In genomic region chr6:113483729-113484128, GRCm38 (mm10) we compare ENCODE assay signal across 8 mouse cellular contexts. TPM values are rescaled to one million over a fixed set of nuclear protein-coding genes. Genes with fewer than 3 reads are reported as not detected.
A peak's percentile ranks its signal among the peaks of the same experiment; 100 is the strongest.
DNase-seq lines count a peak whose midpoint lies in the region; ATAC-seq and TF ChIP-seq lines count a peak whose summit lies in the region.

No protein-coding gene starts in this region.

- H3K4me2 ChIP-seq in hindbrain, embryonic 11.5 days (replicated peaks; ENCODE audit: low read depth, low read length) = peak overlapping the region; percentile 86
- peak overlapping the region; percentile 90 for H3K4me2 ChIP-seq in lung, embryonic 16.5 days (ENCODE audit: low read depth, low read length)
- peak overlapping the region; percentile 67 for H3K4me2 ChIP-seq in stomach, embryonic 14.5 days (replicated peaks; ENCODE audit: low read depth, low read length)

- in situ Hi-C loops in ES-E14 (cut with MboI; ENCODE audit: low sequenced_read_pairs in 2 of 2, unreplicated experiment in 2 of 2) = no loop called here

- peak overlapping the region; percentile 67 for H3K9ac ChIP-seq in ES-E14 (ENCODE audit: insufficient read depth, low read depth, low read length, poor library complexity, severe bottlenecking)
- H3K9ac ChIP-seq in hindbrain, embryonic 11.5 days (ENCODE audit: low read depth, low read length) = peak overlapping the region; percentile 75
- H3K9ac ChIP-seq in lung, embryonic 16.5 days (ENCODE audit: low read length) = peak overlapping the region; percentile 76
- peak overlapping the region; percentile 31 for H3K9ac ChIP-seq in stomach, embryonic 14.5 days (replicated peaks; ENCODE audit: low read depth, low read length)

- H3K4me3 ChIP-seq in gastrocnemius, adult 2 months = peak overlapping the region; percentile 81
- peak overlapping the region; percentile 49 to 97 for H3K4me3 ChIP-seq in ES-E14 (ENCODE audit: insufficient read depth in 1 of 2, low read depth in 1 of 2, low read length in 2 of 2, poor library complexity in 1 of 2, severe bottlenecking in 1 of 2)
- peak overlapping the region; percentile 68 for H3K4me3 ChIP-seq in embryonic facial prominence, embryonic 10.5 days
- peak overlapping the region; percentile 66 for H3K4me3 ChIP-seq in hindbrain, embryonic 11.5 days (ENCODE audit: low read depth, low read length)
- peak overlapping the region; percentile 62 for H3K4me3 ChIP-seq in lung, embryonic 16.5 days (ENCODE audit: low read length)
- H3K4me3 ChIP-seq in stomach, embryonic 14.5 days (ENCODE audit: low read depth, low read length) = peak overlapping the region; percentile 39

- no peaks in the 10 kb centered on the region for H3K9me3 ChIP-seq in ES-E14 (ENCODE audit: control insufficient read depth, insufficient read depth, low read depth, low read length)
- H3K9me3 ChIP-seq in embryonic facial prominence, embryonic 10.5 days = no peaks in the 10 kb centered on the region
- H3K9me3 ChIP-seq in hindbrain, embryonic 11.5 days (ENCODE audit: control insufficient read depth, low read length) = no peaks in the 10 kb centered on the region
- no peaks in the 10 kb centered on the region for H3K9me3 ChIP-seq in lung, embryonic 16.5 days (ENCODE audit: control insufficient read depth, low read length)
- H3K9me3 ChIP-seq in stomach, embryonic 14.5 days (ENCODE audit: control insufficient read depth, low read depth, low read length) = no peaks in the 10 kb centered on the region

- no peaks in the 10 kb centered on the region; the same call in 1 of the 2 replicates for H3K36me3 ChIP-seq in ES-E14 (ENCODE audit: control insufficient read depth, insufficient read depth, low read length, poor library complexity, severe bottlenecking)
- peaks cover 9% of the 10 kb centered on the region for H3K36me3 ChIP-seq in embryonic facial prominence, embryonic 10.5 days (replicated peaks)
- no peaks in the 10 kb centered on the region for H3K36me3 ChIP-seq in hindbrain, embryonic 11.5 days (ENCODE audit: control insufficient read depth, insufficient read depth, low read length)
- H3K36me3 ChIP-seq in lung, embryonic 16.5 days (ENCODE audit: control insufficient read depth, insufficient read depth, low read length) = no peaks in the 10 kb centered on the region
- no peaks in the 10 kb centered on the region for H3K36me3 ChIP-seq in stomach, embryonic 14.5 days (ENCODE audit: control insufficient read depth, insufficient read depth, low read length)

- TF ChIP-seq CTCF in gastrocnemius, adult 2 months (IDR thresholded peaks at IDR 0.05) = no peak

- intact Hi-C loops in gastrocnemius, adult 2 months (cut with DNase I) = loop anchor here (5.0 kb wide), 2 partner anchors 39 to 41 kb away; partner anchors contain the start of gene Jagn1

- H3K4me1 ChIP-seq in ES-E14 (ENCODE audit: control insufficient read depth in 2 of 2, insufficient read depth in 2 of 2, low read length in 2 of 2, poor library complexity in 1 of 2) = peaks cover 10 to 18% of the 10 kb centered on the region in 2 experiments
- H3K4me1 ChIP-seq in embryonic facial prominence, embryonic 10.5 days = peaks cover 44% of the 10 kb centered on the region
- H3K4me1 ChIP-seq in hindbrain, embryonic 11.5 days (replicated peaks; ENCODE audit: control insufficient read depth, insufficient read depth, low read length) = peaks cover 3% of the 10 kb centered on the region; the same call in 1 of the 2 replicates
- peaks cover 21% of the 10 kb centered on the region for H3K4me1 ChIP-seq in lung, embryonic 16.5 days (replicated peaks; ENCODE audit: control insufficient read depth, insufficient read depth, low read length)
- 0 out of 2 replicates have a peak, but pooled peaks cover 3% of the 10 kb centered on the region for H3K4me1 ChIP-seq in stomach, embryonic 14.5 days (ENCODE audit: control insufficient read depth, insufficient read depth, low read length)

- WGBS in embryonic facial prominence, embryonic 10.5 days = 13% methylated on average over 10 of the region's 10 CpGs
- 12% methylated on average over 10 of the region's 10 CpGs for WGBS in hindbrain, embryonic 11.5 days
- 5% methylated on average over 10 of the region's 10 CpGs for WGBS in lung, embryonic 16.5 days
- WGBS in stomach, embryonic 14.5 days = 8% methylated on average over 10 of the region's 10 CpGs

- ATAC-seq in hindbrain, embryonic 11.5 days (ENCODE audit: low FRiP score) = peak; percentile 67
- peak; percentile 34 for ATAC-seq in lung, embryonic 16.5 days (ENCODE audit: low read depth)
- peak; percentile 25 for ATAC-seq in stomach, embryonic 14.5 days (ENCODE audit: insufficient number of reproducible peaks, insufficient read depth, low FRiP score, low read depth)

- H3K27ac ChIP-seq in gastrocnemius, adult 2 months = peak overlapping the region; percentile 98
- peak overlapping the region; percentile 38; the same call in 1 of the 2 replicates for H3K27ac ChIP-seq in ES-E14 (ENCODE audit: insufficient read depth, low read depth, low read length, poor library complexity, severe bottlenecking)
- peak overlapping the region; percentile 86 for H3K27ac ChIP-seq in embryonic facial prominence, embryonic 10.5 days (replicated peaks)
- H3K27ac ChIP-seq in hindbrain, embryonic 11.5 days (ENCODE audit: low read depth, low read length) = peak overlapping the region; percentile 90
- peak overlapping the region; percentile 85 for H3K27ac ChIP-seq in lung, embryonic 16.5 days (ENCODE audit: low read length)
- no peak overlapping the region for H3K27ac ChIP-seq in stomach, embryonic 14.5 days (ENCODE audit: low read length)

- no peak for DNase-seq in gastrocnemius, adult 2 months
- no peak for DNase-seq in gastrocnemius, postnatal 25 days
- no peak for DNase-seq in ES-E14 (ENCODE audit: low read depth, low spot score)
- DNase-seq in embryonic facial prominence, embryonic 10.5 days (ENCODE audit: low spot score) = peak; percentile 32
- DNase-seq in hindbrain, embryonic 11.5 days (ENCODE audit: low spot score) = peak; percentile 61
- DNase-seq in spleen, postnatal 14 days (ENCODE audit: low spot score in 2 of 2) = no peak

- H3K27me3 ChIP-seq in embryonic facial prominence, embryonic 10.5 days (replicated peaks; ENCODE audit: low read depth, poor library complexity, severe bottlenecking) = peaks cover 43% of the 10 kb centered on the region
- no peaks in the 10 kb centered on the region for H3K27me3 ChIP-seq in hindbrain, embryonic 11.5 days (ENCODE audit: control insufficient read depth, insufficient read depth, low read length)
- peaks cover 7% of the 10 kb centered on the region; the same call in 1 of the 2 replicates for H3K27me3 ChIP-seq in lung, embryonic 16.5 days (ENCODE audit: control insufficient read depth, insufficient read depth, low read depth, low read length)
- H3K27me3 ChIP-seq in stomach, embryonic 14.5 days (ENCODE audit: control insufficient read depth, insufficient read depth, low read length) = peaks cover 11% of the 10 kb centered on the region; the same call in 1 of the 2 replicates

TF ChIP-seq in ES-E14, 5 proteins besides CTCF, POLR2A, EP300 and RAD21 (continues in another document):
- no peak for TF ChIP-seq HCFC1 (IDR thresholded peaks at IDR 0.05; ENCODE audit: borderline replicate concordance, insufficient read depth, low read length)

RNA-seq across cellular contexts. Expression of gene Creld1, which starts 0.6 kb away (rescaled TPM):
- 10 to 100 TPM; 47.5 to 54.4 TPM for total RNA-seq in gastrocnemius, adult 2 months (2021)
- total RNA-seq in gastrocnemius, postnatal 25 days (2021) = 10 to 100 TPM; 39.3 to 50.6 TPM
- total RNA-seq in ES-E14 (2012; rRNA removed) = 20.8 and 29.9 TPM in 2 replicates
- polyA plus RNA-seq in embryonic facial prominence, embryonic 10.5 days (2016; fragmentation: Nextera tagmentation; extraction: Ambion mirVana) = 23.5 and 27.2 TPM in 2 replicates
- polyA plus RNA-seq in hindbrain, embryonic 11.5 days (2014; fragmentation: Nextera tagmentation; extraction: Ambion mirVana) = 29.6 and 32.6 TPM in 2 replicates
- polyA plus RNA-seq in lung, embryonic 16.5 days (2015; fragmentation: Nextera tagmentation; extraction: Ambion mirVana) = 32.5 and 37.7 TPM in 2 replicates
- polyA plus RNA-seq in stomach, embryonic 14.5 days (2014; fragmentation: Nextera tagmentation; extraction: Ambion mirVana) = 16.0 and 20.5 TPM in 2 replicates

RNA-seq across cellular contexts. Expression of gene Il17rc, which starts 12.5 kb away (rescaled TPM):
- 1 to 10 TPM; 4.2 to 4.7 TPM for total RNA-seq in gastrocnemius, adult 2 months (2021)
- 1 to 10 TPM; 6.0 to 8.0 TPM for total RNA-seq in gastrocnemius, postnatal 25 days (2021)
- 6.2 and 13.3 TPM in 2 replicates for total RNA-seq in ES-E14 (2012; rRNA removed)
- polyA plus RNA-seq in embryonic facial prominence, embryonic 10.5 days (2016; fragmentation: Nextera tagmentation; extraction: Ambion mirVana) = 2.4 and 2.5 TPM in 2 replicates
- 2.7 and 3.2 TPM in 2 replicates for polyA plus RNA-seq in hindbrain, embryonic 11.5 days (2014; fragmentation: Nextera tagmentation; extraction: Ambion mirVana)
- 26.7 and 28.3 TPM in 2 replicates for polyA plus RNA-seq in lung, embryonic 16.5 days (2015; fragmentation: Nextera tagmentation; extraction: Ambion mirVana)
- 10.6 and 12.9 TPM in 2 replicates for polyA plus RNA-seq in stomach, embryonic 14.5 days (2014; fragmentation: Nextera tagmentation; extraction: Ambion mirVana)

RNA-seq across cellular contexts. Expression of gene Prrt3, which starts 18.0 kb away (rescaled TPM):
- under 1 TPM; 0.08 to 0.11 TPM for total RNA-seq in gastrocnemius, adult 2 months (2021)
- total RNA-seq in gastrocnemius, postnatal 25 days (2021) = under 1 TPM in 1 of 2 experiments, not detected in 1; 0.08 TPM
- total RNA-seq in ES-E14 (2012; rRNA removed) = 15.1 and 16.3 TPM in 2 replicates
- polyA plus RNA-seq in embryonic facial prominence, embryonic 10.5 days (2016; fragmentation: Nextera tagmentation; extraction: Ambion mirVana) = 2.1 and 2.2 TPM in 2 replicates
- polyA plus RNA-seq in hindbrain, embryonic 11.5 days (2014; fragmentation: Nextera tagmentation; extraction: Ambion mirVana) = 0.73 and 0.77 TPM in 2 replicates
- polyA plus RNA-seq in lung, embryonic 16.5 days (2015; fragmentation: Nextera tagmentation; extraction: Ambion mirVana) = 0.11 and 0.19 TPM in 2 replicates
- 0.48 and 0.61 TPM in 2 replicates for polyA plus RNA-seq in stomach, embryonic 14.5 days (2014; fragmentation: Nextera tagmentation; extraction: Ambion mirVana)

RNA-seq across cellular contexts. Expression of gene Il17re, which starts 25.4 kb away (rescaled TPM):
- total RNA-seq in gastrocnemius, adult 2 months (2021) = under 1 TPM; 0.25 to 0.26 TPM
- under 1 TPM in 1 of 2 experiments, not detected in 1; 0.16 TPM for total RNA-seq in gastrocnemius, postnatal 25 days (2021)
- 0.80 and 3.0 TPM in 2 replicates for total RNA-seq in ES-E14 (2012; rRNA removed)
- 3.7 and 4.0 TPM in 2 replicates for polyA plus RNA-seq in embryonic facial prominence, embryonic 10.5 days (2016; fragmentation: Nextera tagmentation; extraction: Ambion mirVana)
- 0.77 and 0.88 TPM in 2 replicates for polyA plus RNA-seq in hindbrain, embryonic 11.5 days (2014; fragmentation: Nextera tagmentation; extraction: Ambion mirVana)
- 25.8 and 28.2 TPM in 2 replicates for polyA plus RNA-seq in lung, embryonic 16.5 days (2015; fragmentation: Nextera tagmentation; extraction: Ambion mirVana)
- 19.0 and 19.8 TPM in 2 replicates for polyA plus RNA-seq in stomach, embryonic 14.5 days (2014; fragmentation: Nextera tagmentation; extraction: Ambion mirVana)

RNA-seq across cellular contexts. Expression of gene Jagn1, which starts 41.4 kb away (rescaled TPM):
- total RNA-seq in gastrocnemius, adult 2 months (2021) = 10 to 100 TPM; 28.2 to 29.7 TPM
- 10 to 100 TPM; 27.6 to 29.8 TPM for total RNA-seq in gastrocnemius, postnatal 25 days (2021)
- 119 and 140 TPM in 2 replicates for total RNA-seq in ES-E14 (2012; rRNA removed)
- polyA plus RNA-seq in embryonic facial prominence, embryonic 10.5 days (2016; fragmentation: Nextera tagmentation; extraction: Ambion mirVana) = 87.2 and 88.8 TPM in 2 replicates
- polyA plus RNA-seq in hindbrain, embryonic 11.5 days (2014; fragmentation: Nextera tagmentation; extraction: Ambion mirVana) = 75.1 and 79.7 TPM in 2 replicates
- polyA plus RNA-seq in lung, embryonic 16.5 days (2015; fragmentation: Nextera tagmentation; extraction: Ambion mirVana) = 72.7 and 74.0 TPM in 2 replicates
- polyA plus RNA-seq in stomach, embryonic 14.5 days (2014; fragmentation: Nextera tagmentation; extraction: Ambion mirVana) = 78.6 and 81.1 TPM in 2 replicates

Comparison
In these comparisons a context has a peak if more than half of its experiments do, and no peak if none do; other contexts are left out.
1. DNase-seq: peak in embryonic facial prominence, embryonic 10.5 days (single experiment) and hindbrain, embryonic 11.5 days (single experiment); none in gastrocnemius, adult 2 months (single experiment), gastrocnemius, postnatal 25 days (single experiment), ES-E14 (single experiment) and spleen, postnatal 14 days (0 of 2).
2. Peak in every context shown above with its lines, with median percentiles within 50 percentile points of each other: H3K4me3 ChIP-seq, H3K9ac ChIP-seq, ATAC-seq and H3K4me2 ChIP-seq.